ENCODE assay signal across 8 mouse cellular contexts in genomic region chrX:102250150-102250890, GRCm38 (mm10). TPM values are rescaled to one million over a fixed set of nuclear protein-coding genes. Genes with fewer than 3 reads are reported as not detected.
DNase-seq lines count a peak whose midpoint lies in the region; ATAC-seq and TF ChIP-seq lines count a peak whose summit lies in the region.

No protein-coding gene starts in this region.

- H3K27me3 ChIP-seq in forebrain, embryonic 11.5 days (ENCODE audit: control insufficient read depth, insufficient read depth, low read length): peaks cover 30% of the 10 kb centered on the region
- peaks cover 34% of the 10 kb centered on the region for H3K27me3 ChIP-seq in intestine, embryonic 16.5 days (replicated peaks; ENCODE audit: control insufficient read depth, insufficient read depth, low read length)
- H3K27me3 ChIP-seq in midbrain, embryonic 13.5 days: peaks cover 72% of the 10 kb centered on the region

- H3K9me3 ChIP-seq in ES-E14 (ENCODE audit: control insufficient read depth, insufficient read depth, low read depth, low read length): no peaks in the 10 kb centered on the region
- no peaks in the 10 kb centered on the region for H3K9me3 ChIP-seq in forebrain, embryonic 11.5 days (ENCODE audit: control insufficient read depth, low read length)
- H3K9me3 ChIP-seq in intestine, embryonic 16.5 days (ENCODE audit: control insufficient read depth, low read length): no peaks in the 10 kb centered on the region
- H3K9me3 ChIP-seq in midbrain, embryonic 13.5 days: no peaks in the 10 kb centered on the region

- TF ChIP-seq CTCF in gastrocnemius, adult 2 months (IDR thresholded peaks at IDR 0.05): no peak

- ATAC-seq in forebrain, embryonic 11.5 days (replicated peaks; ENCODE audit: low FRiP score): no peak
- ATAC-seq in intestine, embryonic 16.5 days: no peak
- ATAC-seq in midbrain, embryonic 13.5 days: no peak
- no peak for ATAC-seq in activated CD4-positive, CD25-positive, alpha-beta regulatory T cell, adult 4 months

- in situ Hi-C loops in ES-E14 (cut with MboI; ENCODE audit: low sequenced_read_pairs in 2 of 2, unreplicated experiment in 2 of 2): no loop called here

- no peak overlapping the region for H3K27ac ChIP-seq in gastrocnemius, adult 2 months
- no peak overlapping the region for H3K27ac ChIP-seq in ES-E14 (ENCODE audit: insufficient read depth, low read depth, low read length, poor library complexity, severe bottlenecking)
- H3K27ac ChIP-seq in forebrain, embryonic 11.5 days (ENCODE audit: low read depth, low read length): no peak overlapping the region
- no peak overlapping the region for H3K27ac ChIP-seq in intestine, embryonic 16.5 days (ENCODE audit: low read length)
- no peak overlapping the region for H3K27ac ChIP-seq in midbrain, embryonic 13.5 days

- H3K9ac ChIP-seq in ES-E14 (ENCODE audit: insufficient read depth, low read depth, low read length, poor library complexity, severe bottlenecking): peak overlapping the region; percentile 10; the same call in 1 of the 2 replicates
- no peak overlapping the region for H3K9ac ChIP-seq in forebrain, embryonic 11.5 days (ENCODE audit: low read length)
- H3K9ac ChIP-seq in intestine, embryonic 16.5 days (ENCODE audit: low read depth, low read length): no peak overlapping the region
- H3K9ac ChIP-seq in midbrain, embryonic 13.5 days (replicated peaks): peak overlapping the region; percentile 63; the same call in 1 of the 2 replicates

- no peaks in the 10 kb centered on the region for H3K4me1 ChIP-seq in ES-E14 (ENCODE audit: control insufficient read depth in 2 of 2, insufficient read depth in 2 of 2, low read length in 2 of 2, poor library complexity in 1 of 2)
- H3K4me1 ChIP-seq in forebrain, embryonic 11.5 days (replicated peaks; ENCODE audit: control insufficient read depth, insufficient read depth, low read length): no peaks in the 10 kb centered on the region
- H3K4me1 ChIP-seq in intestine, embryonic 16.5 days (ENCODE audit: control insufficient read depth, insufficient read depth, low read length): peaks cover 4% of the 10 kb centered on the region; the same call in 1 of the 2 replicates
- peaks cover 10% of the 10 kb centered on the region for H3K4me1 ChIP-seq in midbrain, embryonic 13.5 days (replicated peaks)

- H3K36me3 ChIP-seq in ES-E14 (ENCODE audit: control insufficient read depth, insufficient read depth, low read length, poor library complexity, severe bottlenecking): no peaks in the 10 kb centered on the region
- no peaks in the 10 kb centered on the region for H3K36me3 ChIP-seq in forebrain, embryonic 11.5 days (ENCODE audit: control insufficient read depth, insufficient read depth, low read length)
- H3K36me3 ChIP-seq in intestine, embryonic 16.5 days (ENCODE audit: control insufficient read depth, insufficient read depth, low read length): no peaks in the 10 kb centered on the region
- H3K36me3 ChIP-seq in midbrain, embryonic 13.5 days: no peaks in the 10 kb centered on the region

- intact Hi-C loops in gastrocnemius, adult 2 months (cut with DNase I): no loop called here

- 21% methylated on average over 56 of the region's 68 CpGs for WGBS in forebrain, embryonic 11.5 days
- WGBS in intestine, embryonic 16.5 days: 13% methylated on average over 59 of the region's 68 CpGs
- WGBS in midbrain, embryonic 13.5 days: 21% methylated on average over 53 of the region's 68 CpGs

- peak overlapping the region; percentile 60 for H3K4me2 ChIP-seq in forebrain, embryonic 11.5 days (ENCODE audit: low read depth, low read length, severe bottlenecking)
- peak overlapping the region; percentile 90 for H3K4me2 ChIP-seq in intestine, embryonic 16.5 days (ENCODE audit: low read depth, low read length)
- peak overlapping the region; percentile 83 for H3K4me2 ChIP-seq in midbrain, embryonic 13.5 days (replicated peaks)

- DNase-seq in gastrocnemius, adult 2 months: peak; percentile 14
- no peak for DNase-seq in gastrocnemius, adult 8-10 months (ENCODE audit: low spot score in 2 of 2)
- no peak for DNase-seq in ES-E14 (ENCODE audit: low read depth, low spot score)
- DNase-seq in forebrain, embryonic 11.5 days (ENCODE audit: low spot score): peak; percentile 69
- peak; percentile 32 for DNase-seq in thymus, postnatal 14 days

- H3K4me3 ChIP-seq in gastrocnemius, adult 2 months: peak overlapping the region; percentile 75
- peak overlapping the region; percentile 64 to 70 for H3K4me3 ChIP-seq in ES-E14 (ENCODE audit: insufficient read depth in 1 of 2, low read depth in 1 of 2, low read length in 2 of 2, poor library complexity in 1 of 2, severe bottlenecking in 1 of 2)
- H3K4me3 ChIP-seq in forebrain, embryonic 11.5 days (ENCODE audit: low read depth, low read length): peak overlapping the region; percentile 42
- H3K4me3 ChIP-seq in intestine, embryonic 16.5 days (ENCODE audit: low read length): peak overlapping the region; percentile 58
- peak overlapping the region; percentile 53 for H3K4me3 ChIP-seq in midbrain, embryonic 13.5 days (replicated peaks)

TF ChIP-seq in ES-E14, 5 proteins besides CTCF, POLR2A, EP300 and RAD21:
- TF ChIP-seq HCFC1 (IDR thresholded peaks at IDR 0.05; ENCODE audit: borderline replicate concordance, insufficient read depth, low read length) (no peak), MAFK (IDR thresholded peaks at IDR 0.05; ENCODE audit: insufficient read depth, low read depth, low read length) (no peak), CHD2 (IDR thresholded peaks at IDR 0.05; ENCODE audit: low read depth, low read length) (no peak), ZNF384 (IDR thresholded peaks at IDR 0.05; ENCODE audit: low read depth, low read length) (peak; percentile 69)
TF ChIP-seq in ES-E14: peak in this region for 1.

RNA-seq across cellular contexts. Expression of gene Cited1, which starts 1.7 kb away (rescaled TPM):
- under 1 TPM; 0.38 to 0.45 TPM for total RNA-seq in gastrocnemius, adult 2 months (2021)
- 1 to 10 TPM in 1 of 4 experiments, under 1 TPM in 2, not detected in 1; 0.46 to 1.5 (median 0.85) TPM for total RNA-seq in gastrocnemius, adult 8-10 months (2022)
- 4.1 and 9.3 TPM in 2 replicates for total RNA-seq in ES-E14 (2012; rRNA removed)
- polyA plus RNA-seq in forebrain, embryonic 11.5 days (2014; fragmentation: Nextera tagmentation; extraction: Ambion mirVana): 12.5 and 14.4 TPM in 2 replicates
- polyA plus RNA-seq in intestine, embryonic 16.5 days (2015; fragmentation: Nextera tagmentation; extraction: Ambion mirVana): 4.4 and 4.7 TPM in 2 replicates
- 8.5 and 11.0 TPM in 2 replicates for polyA plus RNA-seq in midbrain, embryonic 13.5 days (2015; fragmentation: Nextera tagmentation; extraction: Ambion mirVana)
- under 1 TPM in 1 of 2 experiments, not detected in 1; 0.37 TPM for polyA plus RNA-seq in activated CD4-positive, CD25-positive, alpha-beta regulatory T cell, adult 4 months (2017; shearing (Covaris generic))

Comparison
In these comparisons a context has a peak if more than half of its experiments do, and no peak if none do; other contexts are left out.
1. DNase-seq: peak in gastrocnemius, adult 2 months (single experiment), forebrain, embryonic 11.5 days (single experiment) and thymus, postnatal 14 days (single experiment); none in gastrocnemius, adult 8-10 months (0 of 2) and ES-E14 (single experiment).
2. H3K9ac ChIP-seq: peak in ES-E14 (single experiment) and midbrain, embryonic 13.5 days (single experiment); none in forebrain, embryonic 11.5 days (single experiment) and intestine, embryonic 16.5 days (single experiment).
3. Peak in every context shown above with its lines, with median percentiles within 50 percentile points of each other: H3K4me3 ChIP-seq and H3K4me2 ChIP-seq.